Mouse (Mus musculus): ENCODE measurements around the gene Cyp26c1.

DNA sequence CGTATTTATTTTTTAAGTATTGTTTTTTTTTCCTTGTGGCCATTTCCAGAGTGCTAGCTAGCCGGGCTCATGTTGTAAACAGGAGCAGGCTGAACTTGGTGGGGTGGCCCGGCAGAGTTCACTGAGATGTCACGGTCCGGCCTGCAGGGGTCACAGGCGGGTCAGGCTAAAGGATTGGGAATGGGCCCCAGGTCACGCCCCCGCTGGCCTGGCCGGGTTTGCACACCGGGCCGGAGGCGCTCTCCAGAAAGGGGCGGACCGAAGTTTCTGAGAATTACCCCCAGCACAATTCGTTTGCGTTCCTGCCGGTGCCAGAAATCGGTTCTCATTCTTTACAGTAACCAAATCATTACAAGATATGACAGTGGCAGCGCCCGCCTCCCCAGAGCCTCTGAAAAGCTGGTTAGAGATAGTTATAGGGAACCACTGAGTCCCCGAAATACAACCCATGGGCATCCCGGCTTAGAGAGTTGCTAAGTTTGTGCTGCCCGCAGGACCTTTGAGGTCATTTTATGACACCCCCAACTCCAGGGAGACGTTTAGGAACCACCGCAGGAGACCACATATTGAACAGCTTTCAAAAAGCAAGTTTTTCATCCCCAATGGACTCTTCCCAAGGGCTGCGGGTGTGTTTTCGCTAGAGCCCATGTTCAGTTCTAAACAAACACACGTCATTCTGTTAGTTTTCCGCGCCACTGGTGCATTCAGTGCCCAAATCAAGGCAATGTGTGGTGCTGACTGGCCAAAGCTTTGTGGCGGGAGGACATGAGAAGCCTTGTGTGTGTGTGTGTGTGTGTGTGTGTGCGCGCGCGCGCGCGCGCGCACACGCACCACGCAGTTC lies 10.6 kb downstream of the Cyp26c1 start:
- TF ChIP-seq CTCF (IDR thresholded peaks at IDR 0.05; ENCODE audit: low read depth) (no peak), EP300 (optimal IDR thresholded peaks at IDR 0.05) (no peak)
